Mouse (Mus musculus) frontal cortex, postnatal 25 days (tissue): ENCODE results near the gene Sec24b.

ENCODE experiments used
- DNase-seq, 2 experiments: peaks; one replicate each; pipeline ENCODE4 v3.0.0; 2022; ENCODE audit warnings: low spot score in 2 of 2

Sec24b gene

DNA sequence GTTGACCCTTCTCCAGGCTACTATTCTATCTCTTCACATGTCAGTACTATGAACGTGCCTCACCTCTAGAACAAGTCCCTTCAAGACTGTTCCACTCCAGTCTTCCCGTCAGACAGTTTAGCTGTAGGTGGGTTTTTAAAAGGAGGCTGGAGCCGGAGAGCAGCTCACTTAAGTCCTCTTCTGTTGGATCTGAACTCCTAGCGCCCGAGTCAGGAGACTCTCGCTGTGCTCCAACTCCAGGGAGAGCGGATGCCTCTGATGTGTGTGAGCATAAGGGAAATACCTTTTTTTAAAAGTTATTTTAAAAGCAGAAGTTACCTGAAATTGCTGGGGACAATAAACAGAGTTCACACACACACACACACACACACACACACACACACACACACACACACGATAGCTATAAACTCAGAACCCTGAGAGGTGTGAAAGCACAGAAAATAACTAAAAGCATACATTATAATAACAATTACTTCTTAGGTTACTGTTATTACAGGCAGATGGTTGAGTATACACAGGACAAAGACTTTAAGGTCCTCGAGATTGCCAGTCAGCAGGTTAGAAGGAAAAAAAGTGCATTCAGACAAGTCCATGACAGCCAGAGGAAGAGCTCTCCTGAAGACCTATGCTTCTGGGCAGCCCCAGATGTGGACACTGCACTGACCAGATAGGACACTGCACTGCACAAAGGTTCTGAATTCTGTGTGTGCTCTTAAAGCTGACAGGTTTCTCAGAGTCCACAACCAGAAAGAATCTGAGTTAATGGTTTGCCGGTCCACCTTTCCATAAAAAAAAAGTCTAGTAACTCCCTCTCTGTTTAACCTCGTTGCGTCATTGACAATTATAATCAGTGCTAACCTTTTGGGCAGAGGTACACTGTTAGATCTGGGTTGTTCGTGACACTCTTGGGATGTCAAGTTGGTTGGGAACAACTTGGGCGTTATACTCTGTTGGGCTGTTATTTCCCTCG is 5.7 kb downstream of the Sec24b start:
- DNase-seq = no peak

DNA sequence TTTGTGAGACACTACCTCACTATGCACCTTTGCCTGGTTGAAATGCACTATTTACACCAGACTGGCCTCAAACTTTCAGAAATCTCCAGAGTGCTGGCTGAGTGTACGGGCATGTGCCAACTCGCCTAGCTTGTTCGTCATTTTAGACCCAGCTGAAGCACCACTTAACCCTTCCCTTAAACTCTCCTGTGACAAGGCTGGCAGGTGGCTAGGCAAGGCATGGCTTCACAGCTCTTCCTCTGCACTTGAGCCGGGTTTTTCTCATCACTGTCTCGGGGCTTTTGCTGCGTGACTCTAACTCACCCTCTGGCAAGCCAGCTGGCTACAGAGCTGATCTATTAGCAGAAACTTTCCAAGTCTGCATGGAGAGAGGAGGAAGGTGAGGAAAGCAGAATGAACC is 6.8 kb downstream of the Sec24b start:
- DNase-seq = no peak

DNA sequence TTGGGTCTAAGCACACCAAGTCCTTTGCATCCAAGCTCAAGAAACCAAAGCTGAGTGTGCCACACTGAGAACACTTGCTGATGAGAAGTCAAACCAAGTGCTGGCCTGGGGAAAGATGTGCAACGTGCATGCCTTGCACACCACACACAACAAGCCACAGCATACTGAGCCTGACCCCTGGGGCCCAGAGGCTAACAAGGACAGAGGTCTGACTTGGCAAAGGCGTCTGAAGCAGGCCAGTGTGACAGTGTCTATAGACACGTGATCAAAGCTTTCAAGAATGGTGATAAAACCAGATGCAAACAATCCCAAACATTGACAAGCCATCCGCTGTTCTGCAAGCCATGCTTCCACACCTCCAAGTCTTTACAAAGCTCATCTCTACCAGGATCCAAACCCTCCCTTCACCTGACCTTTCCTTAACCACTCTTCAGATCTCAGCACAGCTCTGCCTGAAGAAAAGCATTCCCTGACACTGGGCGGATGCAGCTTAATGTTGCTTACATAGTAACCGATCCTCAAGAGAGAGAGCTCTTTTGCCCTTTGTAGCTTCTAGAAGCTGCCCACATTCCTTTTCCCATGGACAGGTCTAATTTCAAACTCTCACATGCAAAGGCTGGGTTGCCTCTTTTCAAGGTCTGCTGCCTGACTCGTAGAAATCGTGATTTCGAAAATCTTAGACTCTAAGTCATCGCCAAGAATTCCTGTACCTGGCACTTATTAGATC is 7.8 kb downstream of the Sec24b start:
- no peak for DNase-seq

DNA sequence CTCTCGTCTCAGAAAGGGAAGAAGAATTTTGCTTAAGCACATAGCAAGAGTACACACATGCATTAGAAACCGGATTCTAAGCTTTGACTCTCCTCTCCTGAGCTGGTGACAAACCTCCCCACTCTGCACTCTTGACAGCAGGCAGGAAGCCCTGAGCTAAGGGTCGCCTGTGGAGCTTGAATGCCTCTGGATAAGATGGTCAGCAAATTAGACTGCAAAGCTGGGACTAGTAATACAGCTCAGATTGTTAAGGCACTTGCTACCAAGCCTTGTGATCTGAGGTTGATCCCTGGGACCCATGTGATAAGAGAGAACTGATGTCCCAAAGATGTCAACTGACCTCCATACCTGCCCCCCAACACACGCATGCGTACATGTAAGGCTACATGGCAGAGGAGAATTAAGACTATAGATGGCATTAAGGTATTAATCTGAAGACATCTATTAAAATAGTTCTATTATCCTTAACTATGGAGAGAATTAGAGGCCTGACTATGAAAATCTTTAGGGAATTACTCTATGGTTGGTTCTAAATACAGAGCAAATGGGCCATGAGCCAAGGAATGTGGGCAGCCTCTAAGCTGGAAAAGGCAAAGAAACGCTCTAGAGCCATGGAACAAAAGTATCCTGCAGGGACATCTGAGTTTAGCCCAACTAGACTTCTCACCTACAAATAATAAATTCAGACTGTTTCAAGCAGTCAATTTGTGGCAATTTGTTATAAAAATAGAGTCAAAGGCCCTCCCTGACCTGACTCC is 8.6 kb downstream of the Sec24b start:
- DNase-seq = no peak

DNA sequence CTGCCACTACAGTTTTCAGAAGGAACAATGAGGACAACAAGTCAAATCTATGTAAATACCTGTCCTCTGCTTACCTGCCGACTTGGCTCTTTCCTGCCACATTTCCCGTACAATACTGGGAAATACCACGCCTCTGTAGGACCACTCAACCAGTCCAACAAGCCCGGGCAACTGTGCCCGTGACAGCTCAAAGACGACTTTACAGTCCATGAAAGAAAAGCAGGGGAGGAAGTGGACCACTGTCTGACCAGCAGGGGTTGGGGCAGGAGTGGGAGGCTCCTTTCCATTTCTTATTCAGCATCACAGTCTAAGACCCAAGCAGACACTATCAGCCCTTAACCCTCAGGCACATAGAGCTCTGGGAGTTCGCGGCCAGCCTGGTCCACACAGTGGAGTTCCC is 9.2 kb downstream of the Sec24b start:
- no peak for DNase-seq

DNA sequence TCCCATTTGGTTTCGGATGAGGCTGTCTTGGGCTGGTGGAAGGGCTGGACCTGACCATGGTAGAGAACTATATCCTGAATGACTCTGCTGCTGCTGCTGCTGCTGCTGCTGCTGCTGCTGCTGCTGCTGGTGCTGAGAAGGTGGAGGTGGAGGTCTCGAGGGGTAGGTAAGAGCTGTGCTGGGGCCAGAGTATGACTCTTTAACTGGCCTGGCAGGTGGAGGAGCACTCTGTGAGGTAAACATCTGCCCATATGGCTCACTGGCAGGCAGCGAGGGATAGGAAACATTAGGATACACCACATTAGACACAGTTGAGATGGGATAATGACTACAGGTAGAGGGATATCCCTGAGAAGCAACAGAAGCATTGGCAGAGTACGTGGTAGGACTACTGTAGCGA is 20.6 kb downstream of the Sec24b start:
- DNase-seq = no peak

DNA sequence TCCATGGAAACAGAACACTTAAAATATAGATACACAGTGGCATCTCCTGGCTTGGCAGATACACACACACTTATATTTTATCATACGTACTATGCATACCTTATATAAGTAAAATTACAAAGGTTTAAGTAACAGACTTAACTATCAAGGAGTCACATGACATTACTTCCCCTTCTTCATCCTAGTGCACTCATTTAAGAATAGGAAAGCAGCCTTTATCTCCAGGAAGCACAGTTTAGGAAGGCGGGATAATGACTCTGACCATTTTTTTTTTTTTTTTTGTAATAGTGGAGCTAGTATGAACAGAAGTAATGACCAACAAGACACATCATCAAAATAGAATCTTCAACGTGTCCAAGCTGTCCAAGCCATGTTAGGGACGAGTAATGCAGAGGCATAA is 21.3 kb downstream of the Sec24b start:
- DNase-seq = no peak

DNA sequence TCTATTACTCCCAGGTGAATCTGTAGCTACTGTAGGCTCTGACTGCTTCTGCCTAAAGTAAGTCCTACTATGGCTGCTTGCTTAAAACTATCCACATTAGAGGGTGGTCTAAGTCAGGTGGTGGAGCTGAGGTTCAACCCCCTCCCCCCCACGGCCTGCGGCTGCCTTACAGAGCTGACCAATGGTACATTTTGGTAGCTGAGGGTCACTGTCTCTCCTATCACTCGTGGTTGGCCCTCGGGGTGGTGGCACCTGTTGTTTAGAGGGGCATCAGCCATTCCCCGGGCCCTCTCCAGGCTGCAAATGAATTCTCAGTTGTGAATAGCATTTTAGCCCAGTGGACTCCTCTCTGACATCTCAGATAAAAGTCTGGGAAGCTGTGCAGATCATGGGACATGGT is 32.6 kb downstream of the Sec24b start:
- DNase-seq = no peak

DNA sequence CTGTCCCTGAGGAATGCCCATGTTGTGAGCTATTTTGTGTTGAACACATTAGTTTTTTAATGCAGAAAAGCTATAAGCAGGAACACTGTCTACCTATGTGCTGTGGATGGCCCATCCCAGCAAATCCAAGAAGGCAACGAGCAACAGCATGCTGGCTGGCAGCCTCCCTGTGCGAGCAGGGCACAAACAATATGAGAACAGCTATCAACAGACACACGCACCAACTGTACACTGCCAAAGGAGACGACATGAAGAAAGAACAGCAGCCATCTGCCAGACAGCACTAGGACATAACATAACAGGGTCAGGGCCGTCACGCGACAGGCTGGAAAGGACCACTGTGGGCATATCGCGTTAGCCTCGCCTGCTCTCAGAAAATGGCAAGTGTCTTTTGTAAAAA is 35.2 kb downstream of the Sec24b start:
- no peak for DNase-seq

DNA sequence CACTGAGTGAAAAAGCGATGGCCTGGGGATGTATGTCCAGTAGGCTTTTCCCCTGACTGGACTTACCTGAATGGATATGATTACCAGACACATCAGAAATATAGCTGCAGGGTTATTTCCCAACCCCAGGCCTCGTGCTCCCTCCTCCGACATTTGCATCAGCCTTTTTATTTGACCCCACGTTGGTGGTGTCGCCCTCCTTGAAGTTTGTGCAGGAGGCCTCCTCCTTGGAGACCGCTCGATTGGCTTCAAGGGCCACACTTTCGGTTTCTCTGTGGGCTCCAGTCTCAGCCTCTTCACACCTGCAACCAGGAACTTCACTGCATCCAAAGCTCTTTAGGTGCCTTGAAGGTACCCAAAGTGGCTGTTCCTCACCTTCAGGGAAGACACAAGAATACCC is 35.8 kb downstream of the Sec24b start:
- no peak for DNase-seq

DNA sequence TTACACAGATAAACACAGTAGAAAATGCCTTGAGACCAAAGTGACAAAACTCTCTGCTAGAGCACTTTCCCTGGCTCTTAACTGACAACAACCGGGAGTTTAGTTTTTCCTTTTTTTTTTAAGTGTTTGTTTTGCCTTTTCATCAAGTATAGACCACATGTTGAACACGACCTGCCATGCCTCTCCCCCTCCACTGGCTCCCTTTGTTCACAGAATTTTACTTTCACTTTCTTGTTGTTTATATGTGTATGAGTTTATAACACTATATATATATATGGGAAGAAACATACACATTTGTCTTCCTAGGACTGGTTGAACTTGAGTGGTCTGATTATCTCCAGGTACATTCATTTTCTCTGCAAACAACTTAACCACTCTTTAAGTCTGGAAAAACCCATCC is 48.4 kb downstream of the Sec24b start:
- no peak for DNase-seq

DNA sequence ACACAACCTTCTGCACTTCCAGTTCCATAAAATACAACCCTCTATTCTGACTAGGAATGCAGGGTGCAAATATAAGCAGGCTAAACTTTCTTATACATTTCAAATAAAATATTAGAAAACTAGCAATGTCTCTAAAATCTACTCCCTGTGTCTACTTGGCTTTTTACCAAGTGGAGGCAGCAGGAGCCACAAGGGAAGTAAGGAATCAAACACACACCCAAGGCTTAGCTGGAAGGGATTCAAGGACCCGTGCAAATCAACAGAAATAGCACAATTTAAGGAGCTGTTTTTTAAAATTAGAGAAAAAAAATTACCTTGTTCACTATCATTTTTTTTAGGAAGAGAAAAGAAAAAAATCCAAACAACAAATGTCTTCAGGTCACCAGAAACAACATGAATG is 50.1 kb downstream of the Sec24b start:
- no peak for DNase-seq

DNA sequence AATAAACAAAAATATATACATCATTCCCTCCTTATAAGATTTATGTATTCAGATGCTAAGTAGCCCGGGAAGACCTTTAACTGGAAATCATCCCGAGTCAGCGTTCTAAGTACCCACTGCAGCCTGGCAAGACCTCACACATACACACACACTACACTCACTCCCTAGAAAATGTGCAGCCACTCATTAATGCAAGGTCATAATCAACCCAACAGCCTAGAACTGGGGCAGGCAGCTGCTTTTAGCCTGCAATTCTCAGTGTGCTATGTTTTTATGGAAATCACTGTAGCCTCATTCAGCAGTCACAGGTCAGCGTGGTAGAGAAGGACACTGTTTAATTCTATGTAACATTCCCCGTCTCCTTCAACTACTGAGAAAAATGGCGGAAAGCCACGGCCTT is 55.2 kb downstream of the Sec24b start:
- no peak for DNase-seq

DNA sequence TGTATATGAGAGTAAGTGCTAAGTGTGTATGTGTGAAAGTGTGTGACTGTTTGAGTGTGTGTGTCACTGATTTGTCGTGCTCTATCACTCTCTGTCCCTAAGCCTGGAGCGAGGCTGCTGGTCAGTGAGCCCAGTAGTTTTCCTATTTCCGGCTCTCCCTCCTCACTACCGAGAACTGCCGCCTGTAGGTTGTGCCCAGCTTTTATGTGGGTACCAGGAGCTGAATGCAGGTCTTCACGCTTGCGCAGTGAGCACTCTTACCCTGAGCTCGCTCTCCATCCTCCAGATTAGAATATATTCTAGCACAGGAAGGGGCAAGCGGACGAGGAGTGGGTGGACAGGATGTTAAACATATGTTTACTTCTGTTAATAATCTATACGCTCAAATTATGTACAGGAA is 60.4 kb downstream of the Sec24b start:
- no peak for DNase-seq

DNA sequence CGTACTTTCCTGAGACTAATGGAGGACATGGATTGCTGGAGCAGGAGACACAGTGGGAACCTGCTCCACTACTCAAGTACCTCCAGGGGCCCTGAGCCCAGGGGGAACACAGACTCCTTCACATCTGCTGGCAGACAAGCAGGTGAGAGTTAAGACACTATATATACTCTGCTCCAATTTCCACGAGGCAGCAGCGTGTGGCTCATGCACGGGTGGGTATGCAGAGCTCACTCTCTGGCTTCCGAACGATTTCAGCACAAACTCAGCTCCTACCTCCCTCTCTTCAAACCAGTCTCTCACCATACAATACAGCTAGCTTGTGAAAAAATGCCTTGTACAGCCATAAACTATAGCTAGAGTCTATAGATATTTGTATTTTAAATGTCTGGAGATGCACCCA is 62.8 kb downstream of the Sec24b start:
- no peak for DNase-seq

DNA sequence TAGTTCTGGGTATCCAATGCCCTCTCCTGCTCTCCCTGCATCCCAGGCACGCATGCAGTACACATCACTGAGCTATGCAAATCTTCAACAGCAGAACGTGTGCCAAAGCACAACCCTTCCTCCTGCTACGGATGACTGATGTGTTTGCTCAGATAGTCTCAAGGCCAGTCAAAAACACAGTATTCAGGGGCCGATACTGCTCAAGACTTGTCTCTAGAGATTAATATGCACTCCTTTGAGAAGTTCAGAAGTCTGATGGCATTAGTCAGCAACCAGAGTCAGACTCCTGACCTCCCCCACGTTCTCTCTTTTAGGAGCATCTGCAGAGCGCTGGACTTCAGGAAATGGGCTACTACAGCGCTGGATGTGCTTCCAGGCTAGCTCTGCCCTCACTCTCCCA is 63.4 kb downstream of the Sec24b start:
- DNase-seq = no peak

DNA sequence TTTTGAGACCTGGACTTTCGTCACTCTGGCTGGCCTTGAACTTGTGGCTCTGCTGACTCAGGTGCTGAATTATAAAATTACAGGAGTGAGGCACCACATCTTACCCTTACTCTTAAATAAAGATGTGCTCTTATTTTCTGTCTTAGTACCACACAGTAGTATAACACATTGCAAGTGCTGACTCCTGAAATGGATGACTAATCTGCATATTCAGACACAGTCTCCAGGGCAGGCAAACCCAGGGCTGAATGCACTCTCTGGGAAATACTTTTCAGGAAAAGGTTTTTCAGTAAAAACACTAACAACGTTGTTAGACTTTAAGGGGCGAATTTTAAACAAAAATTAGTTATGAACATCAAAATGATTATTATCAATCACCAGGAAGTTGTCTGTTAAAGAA is 64.0 kb downstream of the Sec24b start:
- no peak for DNase-seq

DNA sequence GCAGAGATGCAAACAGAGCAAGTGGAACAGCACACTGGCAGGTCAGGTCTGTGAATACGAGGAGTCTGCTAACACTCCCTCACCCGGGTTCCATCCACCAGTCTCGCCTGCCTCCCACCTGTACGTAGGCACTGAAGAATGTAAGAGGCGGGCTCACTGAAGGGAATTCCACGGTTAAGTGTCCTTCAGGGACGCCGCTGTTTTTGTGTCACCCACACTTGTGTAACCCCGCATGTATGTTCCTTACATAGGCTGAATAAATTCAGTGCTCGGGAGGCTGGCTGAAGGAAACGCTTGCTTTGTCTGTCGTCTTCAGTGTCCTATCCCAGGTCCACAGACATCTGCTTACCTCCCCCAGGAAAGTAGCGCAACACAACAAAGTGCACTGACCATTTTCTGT is 74.1 kb downstream of the Sec24b start:
- DNase-seq = no peak

DNA sequence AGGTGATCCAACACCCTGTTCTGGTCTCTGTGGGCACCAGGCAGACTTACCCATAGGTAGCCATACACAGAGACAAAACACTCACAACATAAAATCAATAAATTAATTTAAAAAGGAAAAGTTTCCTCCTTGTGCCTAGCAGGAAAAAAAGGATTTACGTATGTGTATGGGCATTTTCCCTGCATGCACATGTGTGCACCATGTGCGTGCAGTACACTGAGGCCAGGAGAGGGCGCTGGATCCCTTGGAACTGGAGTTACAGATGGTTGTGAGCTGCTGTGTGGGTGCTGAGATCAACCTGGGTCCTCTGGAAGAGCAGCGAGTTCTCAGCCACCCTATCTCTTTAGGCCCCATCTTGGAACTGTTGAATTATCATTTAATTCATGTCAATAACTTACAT is 76.0 kb downstream of the Sec24b start:
- no peak for DNase-seq

DNA sequence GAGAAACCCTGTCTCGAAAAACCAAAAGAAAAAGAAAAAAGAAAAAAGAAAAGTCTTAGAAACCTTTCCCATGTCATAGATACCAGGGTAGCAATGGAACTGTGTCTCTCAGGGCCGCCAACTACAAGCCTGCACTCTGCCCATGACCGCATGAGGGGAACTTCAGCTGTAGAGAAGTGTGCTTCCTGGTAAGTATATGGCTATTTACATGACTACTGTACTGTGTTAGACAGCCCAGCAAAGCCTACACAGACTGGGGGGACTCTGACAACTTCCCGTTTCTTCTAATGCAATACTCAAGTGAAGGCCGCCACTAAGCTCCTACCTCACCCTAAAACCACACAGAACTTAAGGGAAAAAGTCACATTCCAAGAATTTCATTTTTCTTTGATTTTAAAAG is 76.6 kb downstream of the Sec24b start:
- DNase-seq = no peak

DNA sequence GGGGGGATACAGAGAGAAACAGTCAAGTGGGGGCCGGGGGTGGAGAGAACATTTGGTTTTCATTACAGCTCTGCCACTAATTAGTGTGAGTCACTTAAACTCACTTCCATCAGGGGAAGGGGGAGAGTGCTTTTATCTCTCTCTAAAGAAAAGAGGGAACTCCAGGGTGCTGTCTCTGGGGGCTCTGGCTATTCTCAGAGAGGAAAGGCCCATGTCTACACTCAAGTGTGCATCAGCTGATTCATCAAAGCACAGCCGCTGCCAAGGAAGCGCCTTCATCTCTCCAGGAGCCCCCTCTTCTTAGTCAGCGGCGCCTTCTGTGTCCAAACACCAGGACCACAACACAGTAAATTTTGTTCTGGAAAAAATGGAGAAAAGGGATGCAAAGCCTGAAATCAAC is 79.1 kb downstream of the Sec24b start:
- no peak for DNase-seq

DNA sequence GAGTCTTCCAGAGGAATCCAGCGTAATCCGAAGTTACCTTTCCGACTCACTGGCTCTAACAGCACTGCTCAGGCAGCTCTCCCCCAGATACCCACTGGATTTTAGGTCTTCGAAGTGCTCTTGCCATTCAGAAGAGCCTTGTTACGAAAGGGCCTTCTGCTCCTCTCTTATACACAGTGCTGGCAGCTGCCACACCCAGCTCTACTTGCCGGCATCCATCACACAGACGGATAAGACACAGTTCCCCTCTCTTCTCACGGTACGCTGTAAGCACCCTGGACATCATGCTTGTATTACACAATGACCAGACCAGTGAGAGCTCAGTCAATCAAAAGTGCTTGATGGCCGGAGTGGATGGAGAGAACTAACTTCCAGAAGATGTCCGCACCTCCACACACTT is 79.6 kb downstream of the Sec24b start:
- no peak for DNase-seq

DNA sequence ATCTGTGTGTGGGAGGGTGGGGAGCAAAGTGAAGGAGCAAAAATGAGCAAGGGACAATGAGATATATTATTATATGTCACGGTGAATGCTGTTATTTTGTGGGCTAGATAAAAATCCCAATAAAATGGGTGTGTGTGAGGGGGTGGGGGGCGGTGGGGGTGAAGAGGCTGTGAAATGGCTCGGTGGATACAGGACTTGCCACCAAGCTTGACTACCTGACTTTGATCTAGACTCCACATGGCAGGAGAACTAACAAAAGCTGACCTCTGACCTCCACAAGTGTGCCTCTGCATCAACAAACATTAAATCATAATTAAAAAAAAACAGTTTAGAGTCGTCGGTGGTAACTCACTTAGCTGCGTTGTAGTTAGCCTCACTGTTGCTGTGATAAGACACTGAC is 81.8 kb downstream of the Sec24b start:
- DNase-seq = no peak
